Mouse (Mus musculus): ENCODE measurements around the gene Gm614. TPM values are rescaled to one million over a fixed set of nuclear protein-coding genes. Genes with fewer than 3 reads are reported as not detected.

Gene Gm614
- polyA plus RNA-seq, 1 experiment from 2014 or later: not detected

DNA sequence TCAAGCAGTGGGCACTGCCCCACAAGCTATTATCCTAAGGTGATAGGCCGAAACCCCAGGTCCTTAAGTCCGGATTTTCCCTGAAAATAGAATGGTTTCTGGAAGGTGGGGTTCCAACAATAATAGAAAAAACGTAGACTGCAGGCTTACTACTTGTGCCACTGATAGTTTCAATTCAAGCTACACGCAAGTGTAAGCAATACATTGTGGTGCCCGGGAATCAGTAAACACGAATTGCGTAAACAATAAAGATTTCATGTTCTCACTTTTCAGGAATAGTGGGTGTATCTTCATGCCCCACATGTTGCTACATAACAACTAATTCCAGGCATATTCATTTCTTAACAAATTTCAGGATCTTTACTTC lies 41.0 kb downstream of the Gm614 start:
- Histone ChIP-seq H3K4me3 (ENCODE audit: low read depth, low read length) (peak overlapping the region; percentile 65), H3K9ac (replicated peaks) (peak overlapping the region; percentile 57), H3K9me3 (ENCODE audit: low read length) (no peaks in the 10 kb centered on the region), H3K27me3 (ENCODE audit: insufficient read depth, low read length) (peaks cover 3% of the 10 kb centered on the region; the same call in 1 of the 2 replicates), H3K4me2 (ENCODE audit: low read depth, low read length) (peak overlapping the region; percentile 74), H3K36me3 (replicated peaks; ENCODE audit: insufficient read depth, low read length) (0 out of 2 replicates have a peak, but pooled peaks cover 2% of the 10 kb centered on the region), H3K27ac (ENCODE audit: low read depth) (no peak overlapping the region), H3K4me1 (ENCODE audit: insufficient read depth) (no peaks in the 10 kb centered on the region)
- 38% methylated on average over 7 of the region's 7 CpGs for WGBS (ENCODE audit: insufficient replicate concordance)
- no peak for DNase-seq
- ATAC-seq: no peak
- TF ChIP-seq EP300 (IDR thresholded peaks at IDR 0.05; ENCODE audit: low read depth) (no peak; the same call in 1 of the 2 replicates), CTCF (IDR thresholded peaks at IDR 0.05; ENCODE audit: low read depth) (no peak)

DNA sequence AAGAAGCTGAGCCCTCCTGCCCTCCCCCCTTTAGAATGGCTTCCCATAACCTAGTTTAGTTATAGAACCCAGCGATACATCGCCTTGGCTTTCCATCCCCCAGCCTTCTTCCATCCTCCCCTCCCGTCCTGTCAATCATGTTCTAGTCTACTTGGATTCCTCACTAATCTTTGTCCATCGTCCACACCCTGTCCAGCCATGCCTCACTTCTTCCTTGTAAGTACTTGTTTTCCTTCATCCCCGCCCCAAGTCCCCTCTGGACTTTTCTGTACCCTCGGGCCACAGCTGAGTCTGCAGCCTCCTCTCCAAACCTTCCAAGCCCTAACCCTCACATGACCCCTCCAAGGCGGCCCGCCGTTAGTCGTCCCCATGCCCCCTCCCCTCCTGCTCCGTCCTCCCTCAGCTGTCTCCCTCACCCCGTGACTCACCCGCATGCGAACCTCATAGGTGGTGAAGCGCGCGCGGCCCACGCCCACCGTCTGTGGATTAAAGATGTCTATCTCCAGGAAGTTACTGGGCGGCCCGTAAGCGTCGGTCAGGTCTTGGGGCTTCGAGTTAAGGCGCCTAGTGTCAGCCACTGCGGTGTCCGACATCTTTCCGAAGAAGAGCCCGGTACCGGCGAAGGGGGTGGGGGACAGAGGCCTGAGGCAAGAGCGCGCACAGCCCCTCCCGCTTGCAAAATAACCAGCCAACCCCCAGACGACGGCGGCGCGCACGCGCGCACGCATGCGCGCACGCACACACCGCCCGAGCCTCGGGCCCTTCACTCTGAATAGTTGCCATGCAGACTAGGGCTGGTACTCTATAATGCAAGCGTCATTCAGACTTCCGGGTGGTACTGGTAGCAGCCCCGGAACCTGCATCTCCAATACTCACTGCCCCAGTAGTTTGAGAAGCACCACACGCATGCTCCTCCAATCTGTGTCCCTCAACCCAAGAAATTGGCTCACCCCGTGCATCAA lies 41.7 kb downstream of the Gm614 start, which contains the start of gene Snx12:
Gene Snx12, minus strand, starts transcription at position 730 of the 962 bp plus-strand sequence.
- DNase-seq (peak; percentile 84), ATAC-seq (peak; percentile 99)
- Histone ChIP-seq H3K9me3 (ENCODE audit: low read length) (no peaks in the 10 kb centered on the region), H3K36me3 (replicated peaks; ENCODE audit: insufficient read depth, low read length) (0 out of 2 replicates have a peak, but pooled peaks cover 2% of the 10 kb centered on the region), H3K27ac (ENCODE audit: low read depth) (peak within 1 kb of the TSS; percentile 36; the same call in 1 of the 2 replicates), H3K4me1 (ENCODE audit: insufficient read depth) (no peaks in the 10 kb centered on the region), H3K4me2 (ENCODE audit: low read depth, low read length) (peak within 1 kb of the TSS; percentile 74), H3K27me3 (ENCODE audit: insufficient read depth, low read length) (peaks cover 1% of the 10 kb centered on the region; the same call in 1 of the 2 replicates), H3K9ac (replicated peaks) (peak within 1 kb of the TSS; percentile 59), H3K4me3 (ENCODE audit: low read depth, low read length) (peak within 1 kb of the TSS; percentile 65)
- 15% methylated on average over 47 of the region's 55 CpGs for WGBS (ENCODE audit: insufficient replicate concordance)
- TF ChIP-seq EP300 (IDR thresholded peaks at IDR 0.05; ENCODE audit: low read depth): no peak; the same call in 1 of the 2 replicates
- no peak for TF ChIP-seq CTCF (IDR thresholded peaks at IDR 0.05; ENCODE audit: low read depth)

Other genes with a start within 250 kb of the Gm614 start
- gene Tex11, start 204.3 kb downstream of the Gm614 start, polyA plus RNA-seq (2015; fragmentation: Nextera tagmentation; extraction: Ambion mirVana): 0.06 TPM in 1 of 2 replicates, not detected in the other
- 0.13 and 0.28 TPM in 2 replicates for gene Slc7a3, start 178.0 kb downstream of the Gm614 start, polyA plus RNA-seq (2015; fragmentation: Nextera tagmentation; extraction: Ambion mirVana)
- gene Snx12, start 41.4 kb downstream of the Gm614 start, polyA plus RNA-seq (2015; fragmentation: Nextera tagmentation; extraction: Ambion mirVana): 17.6 and 17.9 TPM in 2 replicates
- gene Foxo4, start 9.5 kb downstream of the Gm614 start, polyA plus RNA-seq (2015; fragmentation: Nextera tagmentation; extraction: Ambion mirVana): 1.00 and 1.1 TPM in 2 replicates
- gene Il2rg, start 4.3 kb upstream of the Gm614 start, polyA plus RNA-seq (2015; fragmentation: Nextera tagmentation; extraction: Ambion mirVana): 7.7 and 8.0 TPM in 2 replicates
- not detected in 2 replicates for gene Gm20489, start 5.0 kb upstream of the Gm614 start, polyA plus RNA-seq (2015; fragmentation: Nextera tagmentation; extraction: Ambion mirVana)
- 10.2 and 14.3 TPM in 2 replicates for gene Med12, start 10.0 kb upstream of the Gm614 start, polyA plus RNA-seq (2015; fragmentation: Nextera tagmentation; extraction: Ambion mirVana)
- 0.05 and 0.06 TPM in 2 replicates for gene Nlgn3, start 35.2 kb upstream of the Gm614 start, polyA plus RNA-seq (2015; fragmentation: Nextera tagmentation; extraction: Ambion mirVana)
- gene Gjb1, start 112.4 kb upstream of the Gm614 start, polyA plus RNA-seq (2015; fragmentation: Nextera tagmentation; extraction: Ambion mirVana): 420 and 460 TPM in 2 replicates
- 4.0 and 5.3 TPM in 2 replicates for gene Zmym3, start 156.9 kb upstream of the Gm614 start, polyA plus RNA-seq (2015; fragmentation: Nextera tagmentation; extraction: Ambion mirVana)
- 59.7 and 61.7 TPM in 2 replicates for gene Nono, start 165.3 kb upstream of the Gm614 start, polyA plus RNA-seq (2015; fragmentation: Nextera tagmentation; extraction: Ambion mirVana)
- gene Itgb1bp2, start 185.1 kb upstream of the Gm614 start, polyA plus RNA-seq (2015; fragmentation: Nextera tagmentation; extraction: Ambion mirVana): 0.45 and 4.6 TPM in 2 replicates

Measured in liver, postnatal 0 days (tissue).